Mouse (Mus musculus) CH12.LX (cell line): ENCODE measurements around the gene Pagr1a. TPM values are rescaled to one million over a fixed set of nuclear protein-coding genes. Genes with fewer than 3 reads are reported as not detected.

Experiments used
- DNase-seq: peaks from one replicate; pipeline ENCODE4 v3.0.0-alpha.2; 2013; ENCODE audit errors: extremely low read depth
- H3K27ac ChIP-seq: 2 replicates; pipeline ENCODE4 v1.5.1; 2012; ENCODE audit warnings: low read depth, mild to moderate bottlenecking, control low read depth, moderate library complexity; ENCODE audit not compliant: insufficient read depth
- H3K27me3 ChIP-seq: replicated peaks from 2 replicates; pipeline ENCODE3; 2012; ENCODE audit warnings: inconsistent platforms
- H3K36me3 ChIP-seq, 2 experiments: replicated peaks in 1 of 2; 2 replicates each; pipeline versions ENCODE3 to v1.6.1; 2012; ENCODE audit warnings: inconsistent platforms in 1 of 2, low read length in 1 of 2, mild to moderate bottlenecking in 1 of 2, mixed read lengths in 1 of 2, moderate library complexity in 1 of 2; ENCODE audit not compliant: control insufficient read depth in 1 of 2, insufficient read depth in 1 of 2
- H3K4me1 ChIP-seq, 2 experiments: 2 replicates each; pipeline ENCODE4 v1.6.1; 2012; ENCODE audit warnings: inconsistent platforms in 1 of 2, moderate library complexity in 1 of 2; ENCODE audit not compliant: insufficient read depth in 2 of 2, control insufficient read depth in 1 of 2
- H3K4me2 ChIP-seq: 2 replicates; pipeline ENCODE4 v1.6.1; 2012; ENCODE audit warnings: low read depth, mild to moderate bottlenecking, control low read depth; ENCODE audit not compliant: poor library complexity, insufficient read depth, severe bottlenecking
- H3K4me3 ChIP-seq, 3 experiments: fragments of 150-350 bp in 1 of 3; sonication (generic) in 1 of 3; replicated peaks in 1 of 3; 2 replicates each; pipeline versions ENCODE3 to v1.5.1; 2011 to 2012; ENCODE audit warnings: low read depth in 2 of 3, low read length in 2 of 3, mild to moderate bottlenecking in 2 of 3, moderate library complexity in 2 of 3, control low read depth in 1 of 3, improper control_type of control experiment in 1 of 3, inconsistent platforms in 1 of 3, mixed read lengths in 1 of 3; ENCODE audit not compliant: poor library complexity in 1 of 3
- H3K79me2 ChIP-seq: replicated peaks from 2 replicates; pipeline ENCODE4 v1.6.1; 2012; ENCODE audit warnings: mild to moderate bottlenecking, moderate library complexity; ENCODE audit not compliant: control insufficient read depth, poor library complexity, insufficient read depth, severe bottlenecking; ENCODE audit errors: extremely low read depth
- H3K9ac ChIP-seq: 2 replicates; pipeline ENCODE4 v1.6.1; 2012; ENCODE audit warnings: low read depth, mild to moderate bottlenecking, control low read depth, moderate library complexity; ENCODE audit not compliant: insufficient read depth
- H3K9me3 ChIP-seq: replicated peaks from 2 replicates; pipeline ENCODE3; 2012; ENCODE audit warnings: low read length, inconsistent platforms, mixed read lengths
- CTCF ChIP-seq, 2 experiments: IDR thresholded peaks in 1 of 2; conservative IDR thresholded peaks in 1 of 2; 2 replicates each; pipeline ENCODE4 v1.5.1; 2011 to 2012; ENCODE audit warnings: low read depth in 2 of 2, low read length in 2 of 2, improper control_type of control experiment in 1 of 2, inconsistent platforms in 1 of 2, mild to moderate bottlenecking in 1 of 2, moderate library complexity in 1 of 2
- EP300 ChIP-seq: IDR thresholded peaks from 2 replicates; pipeline ENCODE4 v1.6.1; 2011; ENCODE audit warnings: low read length, improper control_type of control experiment
- ETS1 ChIP-seq: conservative IDR thresholded peaks from 2 replicates; pipeline ENCODE4 v1.6.1; 2012; ENCODE audit warnings: low read depth, mild to moderate bottlenecking, inconsistent platforms, low read length, improper control_type of control experiment, moderate library complexity
- GABPA ChIP-seq: IDR thresholded peaks from 2 replicates; pipeline ENCODE4 v1.6.1; 2012; ENCODE audit warnings: low read depth, low read length, improper control_type of control experiment, inconsistent platforms; ENCODE audit not compliant: insufficient replicate concordance
- HCFC1 ChIP-seq: IDR thresholded peaks from 2 replicates; pipeline ENCODE4 v1.6.1; 2012; ENCODE audit warnings: low read depth, mild to moderate bottlenecking, inconsistent platforms, low read length, improper control_type of control experiment
- JUND ChIP-seq: conservative IDR thresholded peaks from 2 replicates; pipeline ENCODE4 v1.6.1; 2011; ENCODE audit warnings: low read depth, low read length, improper control_type of control experiment
- MAFK ChIP-seq: IDR thresholded peaks from 2 replicates; pipeline ENCODE4 v1.6.1; 2011; ENCODE audit warnings: low read length, improper control_type of control experiment; ENCODE audit not compliant: insufficient replicate concordance
- PAX5 ChIP-seq: IDR thresholded peaks from 2 replicates; pipeline ENCODE4 v1.6.1; 2012; ENCODE audit warnings: low read length, inconsistent platforms, mixed read lengths
- POLR2AphosphoS2 ChIP-seq: IDR thresholded peaks from 2 replicates; pipeline ENCODE4 v1.6.1; 2011; ENCODE audit warnings: low read depth, low read length, improper control_type of control experiment
- RAD21 ChIP-seq: IDR thresholded peaks from 2 replicates; pipeline ENCODE4 v1.6.1; 2011; ENCODE audit warnings: low read depth, mild to moderate bottlenecking, low read length, improper control_type of control experiment, moderate library complexity
- RCOR1 ChIP-seq: conservative IDR thresholded peaks from 2 replicates; pipeline ENCODE4 v1.6.1; 2012; ENCODE audit warnings: low read depth, mild to moderate bottlenecking, inconsistent platforms, low read length, improper control_type of control experiment
- SIN3A ChIP-seq: IDR thresholded peaks from 2 replicates; pipeline ENCODE4 v1.6.1; 2012; ENCODE audit warnings: low read length, improper control_type of control experiment, inconsistent platforms
- SMC3 ChIP-seq: IDR thresholded peaks from 2 replicates; pipeline ENCODE4 v1.6.1; 2011; ENCODE audit warnings: low read depth, low read length, improper control_type of control experiment
- TBP ChIP-seq: conservative IDR thresholded peaks from 2 replicates; pipeline ENCODE4 v1.6.1; 2011; ENCODE audit warnings: low read depth, low read length, improper control_type of control experiment
- TCF12 ChIP-seq: IDR thresholded peaks from 2 replicates; pipeline ENCODE4 v1.6.1; 2014; ENCODE audit warnings: low read depth, mild to moderate bottlenecking, inconsistent platforms, low read length, improper control_type of control experiment
- USF1 ChIP-seq: IDR thresholded peaks from 2 replicates; pipeline ENCODE4 v1.6.1; 2014; ENCODE audit warnings: low read depth, mild to moderate bottlenecking, inconsistent platforms, low read length, improper control_type of control experiment
- USF2 ChIP-seq: conservative IDR thresholded peaks from 2 replicates; pipeline ENCODE4 v1.6.1; 2011; ENCODE audit warnings: low read depth, low read length, improper control_type of control experiment
- ZC3H11A ChIP-seq: IDR thresholded peaks from 2 replicates; pipeline ENCODE4 v1.6.1; 2012; ENCODE audit warnings: low read depth, mild to moderate bottlenecking, inconsistent platforms, low read length, improper control_type of control experiment
- ZMIZ1 ChIP-seq: IDR thresholded peaks from 2 replicates; pipeline ENCODE4 v1.6.1; 2012; ENCODE audit warnings: low read depth, mild to moderate bottlenecking, inconsistent platforms, low read length, improper control_type of control experiment
- dilution Hi-C: fragments of 300-500 bp; cut with MboI; formaldehyde crosslinking; loops from 2 replicates; pipeline ENCODE4 v1.14.3; 2020; ENCODE audit warnings: low sequenced_read_pairs; ENCODE audit not compliant: extremely low pct_unique_long_range_greater_than_20kb, extremely low pct_ligation_motif_present
- in situ Hi-C: fragments of 300-500 bp; cut with MboI; formaldehyde crosslinking; loops from 3 replicates; pipeline ENCODE4 v1.14.3; 2019; ENCODE audit warnings: low sequenced_read_pairs, low pct_ligation_motif_present, low pct_unique_long_range_greater_than_20kb, mixed read lengths
- polyA plus RNA-seq: library from polyadenylated mRNA; unstranded; fragments of >175 nt; gene quantifications from 2 replicates; pipeline ENCODE4 v1.2.1, GENCODE M21; 2012; ENCODE audit warnings: low read depth; ENCODE audit not compliant: insufficient read length
- total RNA-seq, 2 experiments: library from RNA; depleted of rRNA; stranded (reverse); fragments of 300-350 nt in 1 of 2; fragments of >200 nt in 1 of 2; gene quantifications; 2 replicates each; pipeline ENCODE4 v1.2.3; 2012 to 2014

Pagr1a gene
- total and polyA plus RNA-seq, 3 experiments, result 12.0 to 69.4 (median 60.0) TPM

DNA sequence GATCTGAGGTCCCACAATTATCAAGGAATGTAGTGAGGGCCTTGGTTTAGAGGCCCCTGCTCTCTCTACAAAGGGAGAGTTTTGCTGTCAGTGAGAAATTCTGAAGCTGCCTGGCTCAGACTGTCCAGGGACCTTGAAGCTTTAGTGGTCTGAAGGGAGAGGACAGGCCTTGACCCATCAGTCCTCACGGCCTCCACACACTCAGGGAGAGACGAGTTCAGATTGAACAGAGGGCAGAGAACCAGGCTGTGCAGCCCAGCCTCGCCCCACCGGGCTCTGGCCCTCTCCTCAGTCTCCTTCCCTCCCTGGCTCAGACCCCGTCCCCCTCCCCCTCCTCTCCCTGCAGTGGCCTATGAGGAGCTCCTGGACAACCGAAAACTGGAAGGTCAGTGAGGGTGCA is 49.8 kb downstream of the Pagr1a start:
- Histone ChIP-seq H3K9me3 (no peaks in the 10 kb centered on the region), H3K9ac (no peak overlapping the region), H3K4me1 (peaks cover 14 to 27% of the 10 kb centered on the region in 2 experiments), H3K79me2 (no peaks in the 10 kb centered on the region), H3K27me3 (no peaks in the 10 kb centered on the region), H3K27ac (no peak overlapping the region), H3K4me3 (no peak overlapping the region), H3K4me2 (no peak overlapping the region), H3K36me3 (peaks cover 40 to 81% of the 10 kb centered on the region in 2 experiments)
- TF ChIP-seq JUND, result no peak
- TF ChIP-seq USF2, result no peak
- TF ChIP-seq TCF12, result no peak
- no peak for TF ChIP-seq SMC3
- DNase-seq, result no peak
- dilution Hi-C loops, result no loop called here
- in situ Hi-C loops, result loop anchor here (10.0 kb wide), 1 partner anchor 263 kb away; the partner anchor contains the start of gene Coro1a

DNA sequence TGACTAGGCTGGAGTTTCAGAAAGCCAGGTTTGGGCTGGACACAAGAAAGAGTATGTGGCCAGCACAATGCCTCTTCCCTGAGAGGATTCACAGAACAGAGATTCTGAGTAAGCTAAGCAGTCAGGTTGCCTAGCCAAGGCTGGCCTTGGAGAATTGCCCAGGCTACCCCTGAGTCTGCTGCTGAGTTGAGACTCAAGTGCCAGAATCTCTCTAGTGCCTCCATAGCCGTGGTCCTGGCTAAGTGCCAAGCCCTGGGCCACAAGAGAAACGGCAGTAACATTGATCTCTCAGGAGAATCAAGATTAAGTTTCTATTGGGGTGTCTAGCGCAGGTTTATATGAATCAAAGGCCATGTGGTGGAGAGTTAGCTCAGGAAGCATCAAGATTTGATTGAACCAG is 51.6 kb downstream of the Pagr1a start:
- in situ Hi-C loops, result loop anchor here (10.0 kb wide), 1 partner anchor 261 kb away; the partner anchor contains the start of gene Coro1a

More for the DNA sequence above, 51.6 kb downstream of the Pagr1a start:
- peaks cover 14 to 35% of the 10 kb centered on the region in 2 experiments for H3K4me1 ChIP-seq
- H3K4me3 ChIP-seq, result no peak overlapping the region
- H3K27me3 ChIP-seq, result no peaks in the 10 kb centered on the region
- no peak overlapping the region for H3K27ac ChIP-seq
- TF ChIP-seq USF1 (no peak), POLR2AphosphoS2 (no peak), ZMIZ1 (no peak), ZC3H11A (no peak), SIN3A (no peak), MAFK (no peak), USF2 (no peak), TCF12 (no peak), RAD21 (no peak), GABPA (no peak), EP300 (no peak), TBP (no peak), PAX5 (no peak), HCFC1 (no peak), CTCF (conservative IDR thresholded peaks at IDR 0.05 in 1 of 2, IDR thresholded peaks at IDR 0.05 in 1 of 2; ENCODE audit: low read depth in 2 of 2, low read length in 2 of 2) (no peak), ETS1 (no peak), RCOR1 (no peak), SMC3 (no peak)
- no peak overlapping the region for H3K4me2 ChIP-seq
- no peak for DNase-seq
- H3K36me3 ChIP-seq, result peaks cover 47 to 83% of the 10 kb centered on the region in 2 experiments
- no peaks in the 10 kb centered on the region for H3K79me2 ChIP-seq
- H3K9ac ChIP-seq, result no peak overlapping the region
- dilution Hi-C loops, result no loop called here
- no peaks in the 10 kb centered on the region for H3K9me3 ChIP-seq

Other genes with a start within 250 kb of the Pagr1a start
Only the 20 nearest of the 32 such genes appear.
- gene Doc2a, start 169.9 kb downstream of the Pagr1a start, total RNA-seq (2012; rRNA removed), result 1.9 and 3.4 TPM in 2 replicates
- gene Doc2a, start 169.9 kb downstream of the Pagr1a start, total RNA-seq (2014; rRNA removed), result not detected in 2 replicates
- gene Doc2a, start 169.9 kb downstream of the Pagr1a start, polyA plus RNA-seq, result not detected in 2 replicates
- gene Hirip3, start 155.4 kb downstream of the Pagr1a start, total RNA-seq (2012; rRNA removed), result 70.9 and 103 TPM in 2 replicates
- gene Hirip3, start 155.4 kb downstream of the Pagr1a start, total RNA-seq (2014; rRNA removed), result 42.4 and 44.7 TPM in 2 replicates
- gene Hirip3, start 155.4 kb downstream of the Pagr1a start, polyA plus RNA-seq, result 190 and 267 TPM in 2 replicates
- 73.9 and 109 TPM in 2 replicates for gene Ino80e, start 155.0 kb downstream of the Pagr1a start, total RNA-seq (2012; rRNA removed)
- gene Ino80e, start 155.0 kb downstream of the Pagr1a start, total RNA-seq (2014; rRNA removed), result 73.6 and 78.4 TPM in 2 replicates
- 216 and 243 TPM in 2 replicates for gene Ino80e, start 155.0 kb downstream of the Pagr1a start, polyA plus RNA-seq
- 28.5 and 29.0 TPM in 2 replicates for gene Taok2, start 132.6 kb downstream of the Pagr1a start, total RNA-seq (2012; rRNA removed)
- 13.6 and 15.3 TPM in 2 replicates for gene Taok2, start 132.6 kb downstream of the Pagr1a start, total RNA-seq (2014; rRNA removed)
- 32.2 and 33.0 TPM in 2 replicates for gene Taok2, start 132.6 kb downstream of the Pagr1a start, polyA plus RNA-seq
- 39.7 and 43.2 TPM in 2 replicates for gene Tmem219, start 94.4 kb downstream of the Pagr1a start, total RNA-seq (2012; rRNA removed)
- gene Tmem219, start 94.4 kb downstream of the Pagr1a start, total RNA-seq (2014; rRNA removed), result 31.3 and 33.4 TPM in 2 replicates
- gene Tmem219, start 94.4 kb downstream of the Pagr1a start, polyA plus RNA-seq, result 37.4 and 39.3 TPM in 2 replicates
- gene Kctd13, start 88.5 kb downstream of the Pagr1a start, total RNA-seq (2012; rRNA removed), result 35.0 and 37.5 TPM in 2 replicates
- gene Kctd13, start 88.5 kb downstream of the Pagr1a start, total RNA-seq (2014; rRNA removed), result 16.4 and 19.0 TPM in 2 replicates
- 35.2 and 40.4 TPM in 2 replicates for gene Kctd13, start 88.5 kb downstream of the Pagr1a start, polyA plus RNA-seq
- 0.08 TPM in 1 of 2 replicates, not detected in the other for gene Asphd1, start 67.8 kb downstream of the Pagr1a start, total RNA-seq (2012; rRNA removed)
- gene Asphd1, start 67.8 kb downstream of the Pagr1a start, total RNA-seq (2014; rRNA removed), result not detected in 2 replicates
- gene Asphd1, start 67.8 kb downstream of the Pagr1a start, polyA plus RNA-seq, result 1.3 and 1.8 TPM in 2 replicates
- gene Sez6l2, start 66.8 kb downstream of the Pagr1a start, total RNA-seq (2012; rRNA removed), result 7.2 and 8.8 TPM in 2 replicates
- gene Sez6l2, start 66.8 kb downstream of the Pagr1a start, total RNA-seq (2014; rRNA removed), result 8.9 and 9.9 TPM in 2 replicates
- gene Sez6l2, start 66.8 kb downstream of the Pagr1a start, polyA plus RNA-seq, result 29.2 and 29.3 TPM in 2 replicates
- gene Cdipt, start 41.4 kb downstream of the Pagr1a start, total RNA-seq (2012; rRNA removed), result 72.8 and 86.2 TPM in 2 replicates
- gene Cdipt, start 41.4 kb downstream of the Pagr1a start, total RNA-seq (2014; rRNA removed), result 100 and 108 TPM in 2 replicates
- gene Cdipt, start 41.4 kb downstream of the Pagr1a start, polyA plus RNA-seq, result 120 and 138 TPM in 2 replicates
- 0.46 and 0.47 TPM in 2 replicates for gene Cdiptos, start 41.3 kb downstream of the Pagr1a start, total RNA-seq (2012; rRNA removed)
- gene Cdiptos, start 41.3 kb downstream of the Pagr1a start, total RNA-seq (2014; rRNA removed), result not detected in 2 replicates
- 0.31 and 0.97 TPM in 2 replicates for gene Cdiptos, start 41.3 kb downstream of the Pagr1a start, polyA plus RNA-seq
- 42.1 and 52.1 TPM in 2 replicates for gene Mvp, start 2.7 kb downstream of the Pagr1a start, total RNA-seq (2012; rRNA removed)
- 33.3 and 35.5 TPM in 2 replicates for gene Mvp, start 2.7 kb downstream of the Pagr1a start, total RNA-seq (2014; rRNA removed)
- gene Mvp, start 2.7 kb downstream of the Pagr1a start, polyA plus RNA-seq, result 53.7 and 63.5 TPM in 2 replicates
- 0.25 and 0.30 TPM in 2 replicates for gene Pagr1b, start 868 bp downstream of the Pagr1a start, total RNA-seq (2012; rRNA removed)
- gene Pagr1b, start 868 bp downstream of the Pagr1a start, total RNA-seq (2014; rRNA removed), result not detected in 2 replicates
- 2.8 and 6.6 TPM in 2 replicates for gene Pagr1b, start 868 bp downstream of the Pagr1a start, polyA plus RNA-seq
- 13.2 and 16.0 TPM in 2 replicates for gene Gm42742, start 3.7 kb upstream of the Pagr1a start, total RNA-seq (2012; rRNA removed)
- 37.1 and 45.1 TPM in 2 replicates for gene Gm42742, start 3.7 kb upstream of the Pagr1a start, total RNA-seq (2014; rRNA removed)
- 6.1 and 14.9 TPM in 2 replicates for gene Gm42742, start 3.7 kb upstream of the Pagr1a start, polyA plus RNA-seq
- gene Prrt2, start 3.9 kb upstream of the Pagr1a start, total RNA-seq (2012; rRNA removed), result not detected in 2 replicates
- gene Prrt2, start 3.9 kb upstream of the Pagr1a start, total RNA-seq (2014; rRNA removed), result 0.09 TPM in 1 of 2 replicates, not detected in the other
- 1.2 TPM in 2 replicates for gene Prrt2, start 3.9 kb upstream of the Pagr1a start, polyA plus RNA-seq
- 87.0 and 112 TPM in 2 replicates for gene Maz, start 9.7 kb upstream of the Pagr1a start, total RNA-seq (2012; rRNA removed)
- gene Maz, start 9.7 kb upstream of the Pagr1a start, total RNA-seq (2014; rRNA removed), result 84.5 and 91.2 TPM in 2 replicates
- gene Maz, start 9.7 kb upstream of the Pagr1a start, polyA plus RNA-seq, result 219 and 241 TPM in 2 replicates
- gene Kif22, start 25.1 kb upstream of the Pagr1a start, total RNA-seq (2012; rRNA removed), result 54.2 and 63.9 TPM in 2 replicates
- gene Kif22, start 25.1 kb upstream of the Pagr1a start, total RNA-seq (2014; rRNA removed), result 58.1 and 65.0 TPM in 2 replicates
- 81.4 and 86.2 TPM in 2 replicates for gene Kif22, start 25.1 kb upstream of the Pagr1a start, polyA plus RNA-seq
- not detected in 2 replicates for gene Zg16, start 70.0 kb upstream of the Pagr1a start, total RNA-seq (2012; rRNA removed)
- gene Zg16, start 70.0 kb upstream of the Pagr1a start, total RNA-seq (2014; rRNA removed), result not detected in 2 replicates
- not detected in 2 replicates for gene Zg16, start 70.0 kb upstream of the Pagr1a start, polyA plus RNA-seq
- 15.7 and 19.0 TPM in 2 replicates for gene AI467606, start 74.0 kb upstream of the Pagr1a start, total RNA-seq (2012; rRNA removed)
- gene AI467606, start 74.0 kb upstream of the Pagr1a start, total RNA-seq (2014; rRNA removed), result 18.6 and 26.4 TPM in 2 replicates
- 18.3 and 20.5 TPM in 2 replicates for gene AI467606, start 74.0 kb upstream of the Pagr1a start, polyA plus RNA-seq
- gene Qprt, start 104.9 kb upstream of the Pagr1a start, total RNA-seq (2012; rRNA removed), result 0.21 and 0.30 TPM in 2 replicates
- gene Qprt, start 104.9 kb upstream of the Pagr1a start, total RNA-seq (2014; rRNA removed), result 0.15 TPM in 1 of 2 replicates, not detected in the other
- 0.14 TPM in 1 of 2 replicates, not detected in the other for gene Qprt, start 104.9 kb upstream of the Pagr1a start, polyA plus RNA-seq
- 14.4 and 16.3 TPM in 2 replicates for gene Spn, start 120.5 kb upstream of the Pagr1a start, total RNA-seq (2012; rRNA removed)
- gene Spn, start 120.5 kb upstream of the Pagr1a start, total RNA-seq (2014; rRNA removed), result 2.4 and 2.6 TPM in 2 replicates
- gene Spn, start 120.5 kb upstream of the Pagr1a start, polyA plus RNA-seq, result 3.3 and 3.6 TPM in 2 replicates